Mouse (Mus musculus) granulocyte monocyte progenitor cell, adult 5-6 weeks (primary cell): ENCODE measurements around the gene Ankrd54. TPM values are rescaled to one million over a fixed set of nuclear protein-coding genes. Genes with fewer than 3 reads are reported as not detected.

ENCODE experiments used
- ATAC-seq: replicated peaks from 2 replicates; pipeline ENCODE4 v1.8.0; 2016; ENCODE audit warnings: mild to moderate bottlenecking, moderate TSS enrichment, inconsistent platforms; ENCODE audit not compliant: poor library complexity, severe bottlenecking
- total RNA-seq, 2 experiments: library from RNA; stranded (forward) in 1 of 2; stranded (reverse) in 1 of 2; fragments of 200-712, 200-1000 nt in 1 of 2; fragments of >200 nt in 1 of 2; fragmentation: Nextera tagmentation in 1 of 2; gene quantifications; 2 replicates each; pipeline ENCODE4 v1.2.3; 2014 to 2017

Ankrd54 gene
- total RNA-seq, 2 experiments from 2014 or later: 14.5 to 20.8 TPM

DNA sequence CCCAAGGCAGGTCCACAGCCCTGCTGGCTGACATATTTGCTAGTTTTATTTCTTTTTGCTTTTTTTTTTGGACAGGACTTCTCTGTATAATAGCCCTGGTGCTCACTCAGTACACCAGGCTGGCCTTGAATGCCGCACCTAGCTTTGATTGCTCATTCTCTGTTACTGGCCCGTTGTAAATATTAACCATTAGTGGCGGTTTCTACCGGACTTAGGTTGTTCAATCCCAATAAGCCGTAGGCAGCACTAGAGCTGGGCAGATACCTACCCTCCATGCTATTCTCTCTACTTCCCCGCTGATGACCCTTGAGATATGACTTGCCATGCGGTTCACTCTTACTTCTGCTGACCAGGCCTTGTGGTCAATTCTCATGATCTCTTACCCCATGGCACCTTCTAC, 16.9 kb upstream of the Ankrd54 start:
- no peak for ATAC-seq

- ATAC-seq: no peak
Measured at GRCm38 (mm10) chr15:79075658-79076365, 13.1 kb upstream of the Ankrd54 start.

- ATAC-seq: peak; percentile 94
Measured at GRCm38 (mm10) chr15:79074913-79075532, 12.3 kb upstream of the Ankrd54 start, which contains the start of gene Eif3l. Gene Eif3l (plus strand): TSS chr15:79075179.

DNA sequence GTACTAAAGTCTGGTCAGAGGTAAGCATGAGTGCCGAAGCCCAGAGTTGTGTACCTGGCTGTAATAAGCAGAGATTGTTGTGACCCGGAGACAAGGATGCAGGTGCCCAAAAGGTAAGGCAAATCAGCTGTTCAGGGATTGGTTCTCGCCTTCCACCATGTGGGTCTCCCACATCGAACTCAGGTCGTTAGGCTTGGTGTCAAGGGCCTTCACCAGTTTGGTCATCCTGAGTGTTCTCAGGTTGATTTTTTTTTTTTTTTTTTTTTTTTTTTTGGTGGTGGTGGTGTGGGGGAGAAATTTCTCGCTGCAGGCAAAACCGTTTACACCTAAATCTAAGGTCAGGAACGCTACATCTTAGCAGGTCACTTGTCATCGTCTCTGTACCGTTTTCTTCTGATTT, 11.8 kb upstream of the Ankrd54 start:
- ATAC-seq: no peak

DNA sequence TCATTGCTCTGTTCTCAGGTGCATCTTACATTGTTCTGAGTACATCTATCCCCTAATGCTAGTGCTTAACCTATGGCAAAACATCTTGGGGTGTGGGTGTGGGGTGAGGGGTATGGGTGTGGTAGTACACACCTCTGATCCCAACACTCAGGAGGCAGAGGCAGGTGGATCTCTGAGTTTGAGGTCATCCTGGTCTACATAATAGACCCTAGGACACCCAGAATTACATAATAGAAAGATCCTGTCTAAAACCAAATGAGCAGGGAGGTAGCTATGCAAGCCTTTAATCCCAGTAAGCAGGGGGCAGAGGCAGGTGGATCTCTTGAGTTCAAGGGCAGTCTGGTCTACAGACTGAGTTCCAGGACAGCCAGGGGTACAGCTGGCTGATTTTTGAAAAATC, 11.1 kb upstream of the Ankrd54 start:
- no peak for ATAC-seq

DNA sequence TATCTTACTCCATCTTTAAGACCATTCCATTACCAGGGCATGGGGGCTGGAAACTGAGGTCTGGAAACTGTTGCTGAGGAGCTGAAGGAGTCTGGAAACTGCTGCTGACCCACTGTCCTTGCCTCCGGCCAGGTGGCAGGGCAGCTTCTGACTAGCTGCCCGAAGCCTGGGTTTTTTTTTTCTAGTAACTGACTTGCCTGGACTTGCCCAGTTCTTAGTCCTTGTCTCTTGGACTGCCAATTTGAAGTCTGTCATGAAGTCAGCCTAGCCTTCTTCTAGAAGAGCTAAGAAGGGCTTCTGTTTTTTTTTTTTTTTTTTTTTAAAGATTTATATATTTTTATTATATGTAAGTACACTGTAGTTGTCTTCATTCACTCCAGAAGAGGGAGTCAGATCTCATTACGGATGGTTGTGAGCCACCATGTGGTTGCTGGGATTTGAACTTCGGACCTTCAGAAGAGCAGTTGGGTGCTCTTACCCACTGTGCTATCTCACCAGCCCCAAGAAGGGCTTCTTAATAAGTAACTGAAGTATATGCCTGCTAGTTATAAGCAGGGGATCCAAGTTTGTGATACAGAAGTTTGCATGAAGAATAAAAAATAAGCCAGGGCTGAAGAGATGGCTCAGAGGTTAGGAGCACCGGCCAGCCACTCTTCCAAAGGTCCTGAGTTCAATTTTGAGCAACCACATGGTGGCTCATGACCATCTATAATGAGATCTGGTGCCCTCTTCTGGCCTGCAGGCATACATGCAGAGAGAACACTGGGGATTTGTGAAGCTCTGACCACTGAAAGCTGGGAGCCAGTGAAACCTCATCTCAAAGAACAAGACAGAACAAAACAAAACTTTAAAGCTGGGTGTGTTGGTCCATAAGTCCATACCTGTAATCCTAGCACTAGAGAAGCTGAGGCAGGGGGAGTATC, 8.7 kb upstream of the Ankrd54 start:
- no peak for ATAC-seq

- no peak for ATAC-seq
Measured at GRCm38 (mm10) chr15:79068416-79068815, 5.7 kb upstream of the Ankrd54 start.

DNA sequence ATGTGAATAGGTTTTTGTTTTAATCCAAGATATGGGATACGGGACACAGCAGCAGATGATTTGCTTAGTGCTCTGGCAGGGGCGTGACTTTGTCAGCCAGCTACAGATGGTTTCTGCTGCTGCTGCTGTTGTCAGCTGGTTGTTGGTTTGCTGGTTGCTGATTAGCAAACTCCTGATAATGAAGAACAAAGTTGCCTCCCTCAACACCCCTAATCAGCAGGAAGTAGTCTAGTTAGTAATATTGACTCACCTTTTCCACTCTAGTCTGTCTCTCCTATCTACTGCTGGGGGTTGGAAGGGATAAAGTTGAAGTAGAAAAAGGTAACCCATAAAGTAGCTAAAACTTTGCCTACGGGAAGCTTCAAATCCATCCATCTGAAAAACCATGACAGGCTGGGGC, 4.9 kb upstream of the Ankrd54 start:
- ATAC-seq: no peak

GRCm38 (mm10) chr15:79066276-79066675, 3.6 kb upstream of the Ankrd54 start:
- no peak for ATAC-seq

GRCm38 (mm10) chr15:79065086-79065770, 2.5 kb upstream of the Ankrd54 start:
- ATAC-seq: no peak

- ATAC-seq: no peak
Measured at GRCm38 (mm10) chr15:79063160-79063740, 557 bp upstream of the Ankrd54 start.

GRCm38 (mm10) chr15:79060887-79061565, 1.7 kb downstream of the Ankrd54 start:
- ATAC-seq: no peak

- no peak for ATAC-seq
Measured at GRCm38 (mm10) chr15:79057850-79058249, 4.8 kb downstream of the Ankrd54 start.

- no peak for ATAC-seq
Measured at GRCm38 (mm10) chr15:79056601-79057000, 6.1 kb downstream of the Ankrd54 start.

DNA sequence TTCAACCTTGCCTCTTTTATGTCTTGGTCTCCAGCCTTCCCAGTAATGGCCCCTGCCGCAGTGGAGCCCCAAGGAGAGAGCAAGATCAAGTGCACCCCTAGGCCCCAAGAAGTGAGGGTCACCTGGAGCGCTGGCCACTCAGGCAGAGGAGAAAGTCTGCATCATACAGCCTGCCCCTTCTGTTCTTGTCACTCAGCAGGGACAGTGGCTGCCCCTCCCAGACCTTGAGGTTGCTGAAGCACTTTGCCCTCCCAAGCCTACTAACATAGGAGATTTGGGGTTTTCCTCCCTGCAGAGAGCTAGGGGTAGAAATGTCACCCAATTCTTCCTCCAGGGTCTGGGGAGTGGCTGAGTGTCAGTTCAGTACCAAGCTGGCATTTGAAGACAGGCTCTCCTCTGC, 10.3 kb downstream of the Ankrd54 start:
- ATAC-seq: no peak

- ATAC-seq: peak; percentile 57
Measured at GRCm38 (mm10) chr15:79051461-79052360, 11.0 kb downstream of the Ankrd54 start.

DNA sequence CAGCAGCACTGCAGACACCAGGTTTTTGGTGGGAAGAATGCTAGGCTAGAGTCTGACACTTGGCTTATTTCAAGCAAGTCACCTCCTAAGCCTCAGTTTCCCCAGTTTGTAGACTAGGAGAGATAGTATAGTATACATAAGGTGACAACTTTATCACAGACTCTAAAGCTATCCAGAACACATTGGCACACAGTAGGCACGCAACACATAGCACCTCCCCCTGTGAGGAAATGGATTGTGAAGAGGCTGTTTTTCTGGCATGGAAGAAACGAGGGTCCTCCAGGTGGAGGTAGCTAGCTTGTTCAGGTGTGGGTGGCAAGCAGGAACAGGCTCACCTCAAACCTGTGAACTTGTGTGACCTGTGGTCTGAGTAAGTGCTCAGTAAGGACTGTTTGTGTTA, 11.7 kb downstream of the Ankrd54 start:
- ATAC-seq: no peak

DNA sequence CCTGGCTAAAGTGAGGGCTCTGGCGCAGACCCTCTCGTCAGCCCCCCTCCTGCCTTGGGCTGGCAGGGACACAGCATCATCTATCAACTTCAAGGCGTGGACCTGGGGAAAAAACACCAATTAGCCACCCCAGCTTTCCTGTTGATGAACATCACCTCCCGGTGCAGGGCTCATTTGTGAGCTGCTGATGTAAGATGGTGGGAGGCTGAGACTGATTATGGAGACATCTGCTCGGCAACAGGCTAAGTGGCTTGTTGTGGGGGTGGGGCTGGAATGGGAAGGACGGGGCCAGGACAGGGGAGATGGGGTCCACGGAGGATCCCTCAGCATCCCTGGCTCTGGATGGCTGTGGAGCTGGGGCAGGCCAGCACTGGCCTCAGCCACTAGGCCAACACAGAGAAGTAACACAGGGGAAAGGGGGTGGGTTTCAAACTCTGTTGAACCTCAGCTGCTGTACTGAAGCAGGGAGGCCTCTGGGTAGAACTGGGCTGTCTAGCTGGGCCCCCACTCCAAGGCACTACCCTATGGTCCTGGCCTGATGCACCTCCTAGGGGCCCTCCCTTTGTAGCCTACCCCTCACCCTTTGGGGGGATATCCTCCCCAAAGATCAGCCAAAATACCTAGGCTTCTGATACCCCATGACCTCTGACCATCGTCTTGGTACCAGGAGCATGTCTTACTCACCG, 12.4 kb downstream of the Ankrd54 start:
- ATAC-seq: no peak
